Mouse (Mus musculus): ENCODE results near the gene Il17ra. TPM values are rescaled to one million over a fixed set of nuclear protein-coding genes. Genes with fewer than 3 reads are reported as not detected.

The Il17ra gene
- polyA plus RNA-seq, 1 experiment from 2014 or later, result 3.5 TPM

GRCm38 (mm10) chr6:120461217-120461616 lies 1.8 kb upstream of the Il17ra start:
- H3K27ac ChIP-seq (replicated peaks), result no peak overlapping the region
- no peak overlapping the region for H3K4me3 ChIP-seq (ENCODE audit: low read depth, low read length)
- no peak for DNase-seq (ENCODE audit: low spot score)
- ATAC-seq (ENCODE audit: low FRiP score, low TSS enrichment), result no peak
- H3K36me3 ChIP-seq (ENCODE audit: control insufficient read depth, insufficient read depth, low read length), result no peaks in the 10 kb centered on the region
- no peak overlapping the region for H3K4me2 ChIP-seq (replicated peaks; ENCODE audit: low read depth)
- H3K27me3 ChIP-seq (ENCODE audit: control insufficient read depth, insufficient read depth, low read length), result peaks cover 2% of the 10 kb centered on the region; the same call in 1 of the 2 replicates
- no peak for TF ChIP-seq EP300 (optimal IDR thresholded peaks at IDR 0.05)
- TF ChIP-seq CTCF (IDR thresholded peaks at IDR 0.05; ENCODE audit: low read depth), result no peak
- 69% methylated on average over 15 of the region's 15 CpGs for WGBS
- H3K9me3 ChIP-seq (ENCODE audit: control insufficient read depth, low read length), result no peaks in the 10 kb centered on the region
- no peak overlapping the region for H3K9ac ChIP-seq (ENCODE audit: low read length)
- H3K4me1 ChIP-seq (replicated peaks; ENCODE audit: control insufficient read depth, insufficient read depth), result no peaks in the 10 kb centered on the region

GRCm38 (mm10) chr6:120462251-120462650 lies 796 bp upstream of the Il17ra start:
- H3K4me3 ChIP-seq (ENCODE audit: low read depth, low read length), result no peak overlapping the region
- 45% methylated on average over 6 of the region's 6 CpGs for WGBS
- no peak for DNase-seq (ENCODE audit: low spot score)
- H3K27ac ChIP-seq (replicated peaks), result no peak overlapping the region
- no peaks in the 10 kb centered on the region for H3K36me3 ChIP-seq (ENCODE audit: control insufficient read depth, insufficient read depth, low read length)
- TF ChIP-seq CTCF (IDR thresholded peaks at IDR 0.05; ENCODE audit: low read depth) (no peak), EP300 (optimal IDR thresholded peaks at IDR 0.05) (no peak)
- no peak overlapping the region for H3K4me2 ChIP-seq (replicated peaks; ENCODE audit: low read depth)
- no peaks in the 10 kb centered on the region for H3K9me3 ChIP-seq (ENCODE audit: control insufficient read depth, low read length)
- no peak overlapping the region for H3K9ac ChIP-seq (ENCODE audit: low read length)
- ATAC-seq (ENCODE audit: low FRiP score, low TSS enrichment), result no peak
- peaks cover 2% of the 10 kb centered on the region; the same call in 1 of the 2 replicates for H3K27me3 ChIP-seq (ENCODE audit: control insufficient read depth, insufficient read depth, low read length)
- no peaks in the 10 kb centered on the region for H3K4me1 ChIP-seq (replicated peaks; ENCODE audit: control insufficient read depth, insufficient read depth)

- WGBS, result 6% methylated on average over 11 of the region's 11 CpGs
- TF ChIP-seq CTCF (IDR thresholded peaks at IDR 0.05; ENCODE audit: low read depth) (peak; percentile 28), EP300 (optimal IDR thresholded peaks at IDR 0.05) (no peak)
- ATAC-seq (ENCODE audit: low FRiP score, low TSS enrichment), result 0 out of 2 replicates have a peak, but pooled peaks have one; percentile 5
These were observed 837 bp downstream of the Il17ra start for GRCm38 (mm10) chr6:120463884-120464283.

GRCm38 (mm10) chr6:120464406-120464939 lies 1.4 kb downstream of the Il17ra start:
- DNase-seq (ENCODE audit: low spot score) (no peak), ATAC-seq (ENCODE audit: low FRiP score, low TSS enrichment) (no peak)
- no peaks in the 10 kb centered on the region for H3K4me1 ChIP-seq (replicated peaks; ENCODE audit: control insufficient read depth, insufficient read depth)
- peak overlapping the region; percentile 86 for H3K4me2 ChIP-seq (replicated peaks; ENCODE audit: low read depth)
- H3K9me3 ChIP-seq (ENCODE audit: control insufficient read depth, low read length), result no peaks in the 10 kb centered on the region
- H3K4me3 ChIP-seq (ENCODE audit: low read depth, low read length), result peak overlapping the region; percentile 62
- H3K27ac ChIP-seq (replicated peaks), result no peak overlapping the region
- no peaks in the 10 kb centered on the region for H3K36me3 ChIP-seq (ENCODE audit: control insufficient read depth, insufficient read depth, low read length)
- TF ChIP-seq EP300 (optimal IDR thresholded peaks at IDR 0.05) (no peak), CTCF (IDR thresholded peaks at IDR 0.05; ENCODE audit: low read depth) (no peak)
- H3K9ac ChIP-seq (ENCODE audit: low read length), result peak overlapping the region; percentile 14; the same call in 1 of the 2 replicates
- H3K27me3 ChIP-seq (ENCODE audit: control insufficient read depth, insufficient read depth, low read length), result peaks cover 2% of the 10 kb centered on the region; the same call in 1 of the 2 replicates
- 49% methylated on average over 9 of the region's 9 CpGs for WGBS

More at GRCm38 (mm10) chr6:120463884-120464283, 837 bp downstream of the Il17ra start:
- peak overlapping the region; percentile 86 for H3K4me2 ChIP-seq (replicated peaks; ENCODE audit: low read depth)
- H3K9ac ChIP-seq (ENCODE audit: low read length), result peak overlapping the region; percentile 74
- no peak for DNase-seq (ENCODE audit: low spot score)
- H3K4me1 ChIP-seq (replicated peaks; ENCODE audit: control insufficient read depth, insufficient read depth), result no peaks in the 10 kb centered on the region
- peaks cover 2% of the 10 kb centered on the region; the same call in 1 of the 2 replicates for H3K27me3 ChIP-seq (ENCODE audit: control insufficient read depth, insufficient read depth, low read length)
- H3K36me3 ChIP-seq (ENCODE audit: control insufficient read depth, insufficient read depth, low read length), result no peaks in the 10 kb centered on the region
- H3K4me3 ChIP-seq (ENCODE audit: low read depth, low read length), result peak overlapping the region; percentile 62
- no peaks in the 10 kb centered on the region for H3K9me3 ChIP-seq (ENCODE audit: control insufficient read depth, low read length)
- no peak overlapping the region for H3K27ac ChIP-seq (replicated peaks)

- WGBS, result 64% methylated on average over 4 of the region's 4 CpGs
- Histone ChIP-seq H3K27me3 (ENCODE audit: control insufficient read depth, insufficient read depth, low read length) (peaks cover 2% of the 10 kb centered on the region; the same call in 1 of the 2 replicates), H3K9me3 (ENCODE audit: control insufficient read depth, low read length) (no peaks in the 10 kb centered on the region), H3K9ac (ENCODE audit: low read length) (no peak overlapping the region), H3K36me3 (ENCODE audit: control insufficient read depth, insufficient read depth, low read length) (no peaks in the 10 kb centered on the region), H3K4me2 (replicated peaks; ENCODE audit: low read depth) (no peak overlapping the region), H3K27ac (replicated peaks) (no peak overlapping the region), H3K4me3 (ENCODE audit: low read depth, low read length) (no peak overlapping the region), H3K4me1 (replicated peaks; ENCODE audit: control insufficient read depth, insufficient read depth) (no peaks in the 10 kb centered on the region)
- TF ChIP-seq CTCF (IDR thresholded peaks at IDR 0.05; ENCODE audit: low read depth), result no peak
- TF ChIP-seq EP300 (optimal IDR thresholded peaks at IDR 0.05), result no peak
- no peak for ATAC-seq (ENCODE audit: low FRiP score, low TSS enrichment)
- DNase-seq (ENCODE audit: low spot score), result no peak
These were observed 2.3 kb downstream of the Il17ra start for GRCm38 (mm10) chr6:120465393-120465792.

- H3K27me3 ChIP-seq (ENCODE audit: control insufficient read depth, insufficient read depth, low read length), result peaks cover 2% of the 10 kb centered on the region; the same call in 1 of the 2 replicates
- H3K9me3 ChIP-seq (ENCODE audit: control insufficient read depth, low read length), result no peaks in the 10 kb centered on the region
- no peak overlapping the region for H3K4me3 ChIP-seq (ENCODE audit: low read depth, low read length)
- ATAC-seq (ENCODE audit: low FRiP score, low TSS enrichment) (no peak), DNase-seq (ENCODE audit: low spot score) (no peak)
- no peak overlapping the region for H3K9ac ChIP-seq (ENCODE audit: low read length)
- H3K27ac ChIP-seq (replicated peaks), result no peak overlapping the region
- no peak overlapping the region for H3K4me2 ChIP-seq (replicated peaks; ENCODE audit: low read depth)
- 74% methylated on average over 10 of the region's 10 CpGs for WGBS
- H3K36me3 ChIP-seq (ENCODE audit: control insufficient read depth, insufficient read depth, low read length), result no peaks in the 10 kb centered on the region
- no peaks in the 10 kb centered on the region for H3K4me1 ChIP-seq (replicated peaks; ENCODE audit: control insufficient read depth, insufficient read depth)
- TF ChIP-seq CTCF (IDR thresholded peaks at IDR 0.05; ENCODE audit: low read depth), result no peak
- TF ChIP-seq EP300 (optimal IDR thresholded peaks at IDR 0.05), result no peak
These were observed 3.7 kb downstream of the Il17ra start for GRCm38 (mm10) chr6:120466609-120467329.
